Mouse (Mus musculus): Measurements from ENCODE around the gene Gm30083.

DNA sequence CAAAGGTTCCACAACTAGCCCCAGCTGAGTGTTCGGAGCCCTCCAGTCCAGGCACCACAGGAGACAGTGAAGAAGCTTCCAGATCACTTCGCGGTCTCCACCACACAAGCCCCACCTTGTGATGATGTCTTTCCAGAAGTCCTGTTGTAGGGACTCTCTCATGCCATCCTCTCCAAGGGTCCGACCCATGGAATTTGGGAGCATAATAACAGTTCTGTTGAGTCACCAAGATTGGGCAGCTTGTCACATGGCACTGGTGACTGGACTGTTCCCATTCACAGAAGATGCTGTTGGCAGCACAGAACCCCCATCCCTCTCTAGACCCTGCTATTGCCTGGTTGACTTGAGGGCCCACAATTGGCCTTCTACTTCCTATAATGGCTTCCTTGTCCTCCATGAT is 1.4 kb upstream of the Gm30083 start, which contains the start of gene Gm5460:
- TF ChIP-seq CTCF (IDR thresholded peaks at IDR 0.05; ENCODE audit: borderline replicate concordance, control insufficient read depth, extremely low read depth, insufficient read depth, low read length, poor library complexity), result no peak
- no peak for TF ChIP-seq POLR2A (IDR thresholded peaks at IDR 0.05; ENCODE audit: control insufficient read depth, extremely low read depth, insufficient read depth, low read length, poor library complexity)

Data from thymus, adult 2 months (tissue).